8 mouse cellular contexts compared by ENCODE assay signal in the genomic region with DNA sequence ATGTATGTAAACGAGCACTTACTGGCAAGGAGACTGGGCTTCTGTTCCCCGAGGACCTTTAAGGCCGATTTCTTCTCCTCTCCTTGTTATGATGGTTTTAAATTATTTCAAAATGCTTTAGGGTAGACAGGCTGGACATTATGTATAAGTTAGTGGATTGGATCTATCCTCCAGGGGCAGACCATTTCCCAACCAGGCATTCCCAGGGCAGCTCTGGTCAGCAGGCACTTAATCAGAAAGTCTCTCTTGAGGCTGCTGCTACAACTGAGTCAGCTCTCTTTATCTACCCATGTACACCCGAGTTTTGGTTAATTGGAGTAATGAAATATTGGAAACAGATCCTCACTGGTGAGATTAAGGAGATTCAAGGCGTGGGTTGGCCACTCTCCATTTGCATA. TPM values are rescaled to one million over a fixed set of nuclear protein-coding genes. Genes with fewer than 3 reads are reported as not detected.
DNase-seq lines count a peak whose midpoint lies in the region; ATAC-seq and TF ChIP-seq lines count a peak whose summit lies in the region.

No protein-coding gene starts in this region.

- no peak for ATAC-seq in embryonic facial prominence, embryonic 13.5 days (ENCODE audit: insufficient number of reproducible peaks, insufficient read depth, low FRiP score, low TSS enrichment, low read depth)
- ATAC-seq in intestine, postnatal 0 days: peak; percentile 11; the same call in 1 of the 2 replicates
- peak; percentile 62 for ATAC-seq in neural tube, embryonic 13.5 days (ENCODE audit: low read depth)

- H3K4me1 ChIP-seq in embryonic facial prominence, embryonic 13.5 days: peaks cover 26% of the 10 kb centered on the region
- no peaks in the 10 kb centered on the region; the same call in 1 of the 2 replicates for H3K4me1 ChIP-seq in intestine, postnatal 0 days (replicated peaks; ENCODE audit: control insufficient read depth, insufficient read depth, low read length)
- peaks cover 39% of the 10 kb centered on the region for H3K4me1 ChIP-seq in neural tube, embryonic 13.5 days (replicated peaks)

- H3K4me2 ChIP-seq in embryonic facial prominence, embryonic 13.5 days: peak overlapping the region; percentile 93
- peak overlapping the region; percentile 88 for H3K4me2 ChIP-seq in intestine, postnatal 0 days (replicated peaks; ENCODE audit: low read depth)
- peak overlapping the region; percentile 88 for H3K4me2 ChIP-seq in neural tube, embryonic 13.5 days

- H3K9ac ChIP-seq in embryonic facial prominence, embryonic 13.5 days: peak overlapping the region; percentile 77; the same call in 1 of the 2 replicates
- H3K9ac ChIP-seq in intestine, postnatal 0 days (ENCODE audit: low read depth, low read length): no peak overlapping the region
- H3K9ac ChIP-seq in neural tube, embryonic 13.5 days: peak overlapping the region; percentile 75; the same call in 1 of the 2 replicates

- intact Hi-C loops in left cerebral cortex, adult 2 months (cut with DNase I): no loop called here

- peak overlapping the region; percentile 78 for H3K4me3 ChIP-seq in left cerebral cortex, adult 2 months
- peak overlapping the region; percentile 90 for H3K4me3 ChIP-seq in embryonic facial prominence, embryonic 13.5 days
- H3K4me3 ChIP-seq in intestine, postnatal 0 days (ENCODE audit: low read depth, low read length): peak overlapping the region; percentile 93
- peak overlapping the region; percentile 86 for H3K4me3 ChIP-seq in neural tube, embryonic 13.5 days

- WGBS in embryonic facial prominence, embryonic 13.5 days: 20% methylated on average over 5 of the region's 5 CpGs
- 19% methylated on average over 5 of the region's 5 CpGs for WGBS in intestine, postnatal 0 days
- 16% methylated on average over 5 of the region's 5 CpGs for WGBS in neural tube, embryonic 13.5 days

- H3K36me3 ChIP-seq in embryonic facial prominence, embryonic 13.5 days: peaks cover 32% of the 10 kb centered on the region
- H3K36me3 ChIP-seq in intestine, postnatal 0 days (ENCODE audit: control insufficient read depth, insufficient read depth): peaks cover 29% of the 10 kb centered on the region
- H3K36me3 ChIP-seq in neural tube, embryonic 13.5 days: peaks cover 30% of the 10 kb centered on the region

- DNase-seq in left cerebral cortex, adult 2 months (ENCODE audit: extremely low spot score in 1 of 2, low spot score in 2 of 2): no peak
- DNase-seq in left cerebral cortex, adult 8-10 months (ENCODE audit: low spot score in 2 of 2): no peak
- DNase-seq in urinary bladder, adult 2 months (ENCODE audit: low spot score): no peak
- DNase-seq in cerebellum, postnatal 10 days: no peak
- DNase-seq in urinary bladder, postnatal 4 days (ENCODE audit: low spot score in 2 of 2): no peak

- no peak for TF ChIP-seq CTCF in left cerebral cortex, adult 2 months (IDR thresholded peaks at IDR 0.05)
- no peak for TF ChIP-seq CTCF in intestine, postnatal 0 days (IDR thresholded peaks at IDR 0.05; ENCODE audit: low read depth)

- H3K9me3 ChIP-seq in embryonic facial prominence, embryonic 13.5 days: no peaks in the 10 kb centered on the region
- no peaks in the 10 kb centered on the region for H3K9me3 ChIP-seq in intestine, postnatal 0 days (ENCODE audit: control insufficient read depth)
- no peaks in the 10 kb centered on the region for H3K9me3 ChIP-seq in neural tube, embryonic 13.5 days

- H3K27me3 ChIP-seq in embryonic facial prominence, embryonic 13.5 days: peaks cover 51% of the 10 kb centered on the region
- H3K27me3 ChIP-seq in intestine, postnatal 0 days (replicated peaks; ENCODE audit: control insufficient read depth, insufficient read depth, low read length): peaks cover 37% of the 10 kb centered on the region
- peaks cover 49% of the 10 kb centered on the region for H3K27me3 ChIP-seq in neural tube, embryonic 13.5 days

- H3K27ac ChIP-seq in left cerebral cortex, adult 2 months: peak overlapping the region; percentile 97
- H3K27ac ChIP-seq in embryonic facial prominence, embryonic 13.5 days: no peak overlapping the region
- no peak overlapping the region for H3K27ac ChIP-seq in intestine, postnatal 0 days (ENCODE audit: low read depth, low read length)
- H3K27ac ChIP-seq in neural tube, embryonic 13.5 days (replicated peaks): peak overlapping the region; percentile 89

RNA-seq across cellular contexts. Expression of a gene that starts 0.4 kb away (rescaled TPM):
- total RNA-seq in left cerebral cortex, adult 2 months (2021): 10 to 100 TPM; 17.9 to 22.1 TPM
- 10 to 100 TPM; 20.5 to 22.8 (median 21.6) TPM for total RNA-seq in left cerebral cortex, adult 8-10 months (2022)
- polyA plus RNA-seq in embryonic facial prominence, embryonic 13.5 days (2015; fragmentation: Nextera tagmentation; extraction: Ambion mirVana): 62.7 and 74.0 TPM in 2 replicates
- polyA plus RNA-seq in intestine, postnatal 0 days (2015; fragmentation: Nextera tagmentation; extraction: Ambion mirVana): 16.4 and 16.6 TPM in 2 replicates
- 34.6 and 37.2 TPM in 2 replicates for polyA plus RNA-seq in neural tube, embryonic 13.5 days (2015; fragmentation: Nextera tagmentation; extraction: Ambion mirVana)
- 11.7 and 12.2 TPM in 2 replicates for polyA plus RNA-seq in urinary bladder, adult 2 months (2012; rRNA removed)

RNA-seq across cellular contexts. Expression of a gene that starts 6.5 kb away (rescaled TPM):
- 1 to 10 TPM; 2.3 to 2.5 TPM for total RNA-seq in left cerebral cortex, adult 2 months (2021)
- total RNA-seq in left cerebral cortex, adult 8-10 months (2022): 1 to 10 TPM; 1.9 to 2.5 (median 2.3) TPM
- 2.2 TPM in 2 replicates for polyA plus RNA-seq in embryonic facial prominence, embryonic 13.5 days (2015; fragmentation: Nextera tagmentation; extraction: Ambion mirVana)
- 0.10 and 0.27 TPM in 2 replicates for polyA plus RNA-seq in intestine, postnatal 0 days (2015; fragmentation: Nextera tagmentation; extraction: Ambion mirVana)
- 0.85 and 0.93 TPM in 2 replicates for polyA plus RNA-seq in neural tube, embryonic 13.5 days (2015; fragmentation: Nextera tagmentation; extraction: Ambion mirVana)
- polyA plus RNA-seq in urinary bladder, adult 2 months (2012; rRNA removed): 0.25 and 0.35 TPM in 2 replicates

RNA-seq across cellular contexts. Expression of a gene that starts 16.7 kb away (rescaled TPM):
- 100 to 1,000 TPM; 172 to 185 TPM for total RNA-seq in left cerebral cortex, adult 2 months (2021)
- 100 to 1,000 TPM; 184 to 196 (median 188) TPM for total RNA-seq in left cerebral cortex, adult 8-10 months (2022)
- 133 and 138 TPM in 2 replicates for polyA plus RNA-seq in embryonic facial prominence, embryonic 13.5 days (2015; fragmentation: Nextera tagmentation; extraction: Ambion mirVana)
- polyA plus RNA-seq in intestine, postnatal 0 days (2015; fragmentation: Nextera tagmentation; extraction: Ambion mirVana): 61.9 and 66.4 TPM in 2 replicates
- polyA plus RNA-seq in neural tube, embryonic 13.5 days (2015; fragmentation: Nextera tagmentation; extraction: Ambion mirVana): 292 and 303 TPM in 2 replicates
- polyA plus RNA-seq in urinary bladder, adult 2 months (2012; rRNA removed): 61.5 and 68.7 TPM in 2 replicates

RNA-seq across cellular contexts. Expression of a gene that starts 41.4 kb away (rescaled TPM):
- 10 to 100 TPM; 67.4 to 75.4 TPM for total RNA-seq in left cerebral cortex, adult 2 months (2021)
- total RNA-seq in left cerebral cortex, adult 8-10 months (2022): 10 to 100 TPM; 67.2 to 79.8 (median 74.9) TPM
- polyA plus RNA-seq in embryonic facial prominence, embryonic 13.5 days (2015; fragmentation: Nextera tagmentation; extraction: Ambion mirVana): 62.6 and 74.4 TPM in 2 replicates
- 99.6 and 107 TPM in 2 replicates for polyA plus RNA-seq in intestine, postnatal 0 days (2015; fragmentation: Nextera tagmentation; extraction: Ambion mirVana)
- polyA plus RNA-seq in neural tube, embryonic 13.5 days (2015; fragmentation: Nextera tagmentation; extraction: Ambion mirVana): 41.9 and 44.6 TPM in 2 replicates
- polyA plus RNA-seq in urinary bladder, adult 2 months (2012; rRNA removed): 221 and 243 TPM in 2 replicates

RNA-seq across cellular contexts. Expression of a gene that starts 46.7 kb away (rescaled TPM):
- 10 to 100 TPM; 11.3 to 13.6 TPM for total RNA-seq in left cerebral cortex, adult 2 months (2021)
- total RNA-seq in left cerebral cortex, adult 8-10 months (2022): 10 to 100 TPM; 12.9 to 15.9 (median 14.9) TPM
- 7.7 and 8.4 TPM in 2 replicates for polyA plus RNA-seq in embryonic facial prominence, embryonic 13.5 days (2015; fragmentation: Nextera tagmentation; extraction: Ambion mirVana)
- 36.7 and 37.1 TPM in 2 replicates for polyA plus RNA-seq in intestine, postnatal 0 days (2015; fragmentation: Nextera tagmentation; extraction: Ambion mirVana)
- 4.9 and 5.2 TPM in 2 replicates for polyA plus RNA-seq in neural tube, embryonic 13.5 days (2015; fragmentation: Nextera tagmentation; extraction: Ambion mirVana)
- 1.3 and 1.5 TPM in 2 replicates for polyA plus RNA-seq in urinary bladder, adult 2 months (2012; rRNA removed)

Comparison
In these comparisons a context has a peak if more than half of its experiments do, and no peak if none do; other contexts are left out.
1. H3K27ac ChIP-seq: peak in left cerebral cortex, adult 2 months (single experiment) and neural tube, embryonic 13.5 days (single experiment); none in embryonic facial prominence, embryonic 13.5 days (single experiment) and intestine, postnatal 0 days (single experiment).
2. Peak in every context shown above with its lines, with median percentiles within 50 percentile points of each other: H3K4me3 ChIP-seq and H3K4me2 ChIP-seq.